Mouse (Mus musculus) midbrain, embryonic 12.5 days (tissue): ENCODE measurements around the gene Prkaca. TPM values are rescaled to one million over a fixed set of nuclear protein-coding genes. Genes with fewer than 3 reads are reported as not detected.
A peak's percentile ranks its signal among the peaks of the same experiment; 100 is the strongest.

ENCODE experiments used
- ATAC-seq: fragments of 200-750 bp; cut with Nextera tagmentation; 2 replicates; pipeline ENCODE4 v1.8.0; 2017; ENCODE audit warnings: low read depth, moderate TSS enrichment, moderate library complexity; ENCODE audit not compliant: low FRiP score
- H3K27ac ChIP-seq: fragments of 300-500 bp; sonication (generic); replicated peaks from 2 replicates; pipeline ENCODE4 v1.5.1; 2016; ENCODE audit warnings: mild to moderate bottlenecking
- H3K27me3 ChIP-seq: fragments of 300-500 bp; sonication (generic); 2 replicates; pipeline ENCODE4 v1.6.1; 2016; ENCODE audit warnings: mild to moderate bottlenecking
- H3K36me3 ChIP-seq: fragments of 300-500 bp; sonication (generic); 2 replicates; pipeline ENCODE4 v1.6.1; 2016
- H3K4me1 ChIP-seq: fragments of 300-500 bp; sonication (generic); 2 replicates; pipeline ENCODE4 v1.6.1; 2016
- H3K4me2 ChIP-seq: fragments of 300-500 bp; sonication (generic); replicated peaks from 2 replicates; pipeline ENCODE4 v1.6.1; 2016; ENCODE audit warnings: mild to moderate bottlenecking, moderate library complexity
- H3K4me3 ChIP-seq: fragments of 300-500 bp; sonication (generic); 2 replicates; pipeline ENCODE4 v1.5.1; 2016; ENCODE audit warnings: mild to moderate bottlenecking
- H3K9ac ChIP-seq: fragments of 300-500 bp; sonication (generic); replicated peaks from 2 replicates; pipeline ENCODE4 v1.6.1; 2016; ENCODE audit warnings: mild to moderate bottlenecking, moderate library complexity
- H3K9me3 ChIP-seq: fragments of 300-500 bp; sonication (generic); 2 replicates; pipeline ENCODE4 v1.6.1; 2016; ENCODE audit warnings: mild to moderate bottlenecking
- WGBS: fragments of 180-500 bp; shearing (Covaris S2); methylation state at CpG from one replicate; pipeline ENCODE4 v1.1.7; 2016; 5-methylcytosine and 5-hydroxymethylcytosine counted together
- polyA plus RNA-seq: library from polyadenylated mRNA; unstranded; fragments of >200 nt; fragmentation: Nextera tagmentation; extraction: Ambion mirVana; gene quantifications from 2 replicates; pipeline ENCODE4 v1.2.1, GENCODE M21; 2016

Gene Prkaca
- 193 and 207 TPM in 2 replicates for polyA plus RNA-seq

DNA sequence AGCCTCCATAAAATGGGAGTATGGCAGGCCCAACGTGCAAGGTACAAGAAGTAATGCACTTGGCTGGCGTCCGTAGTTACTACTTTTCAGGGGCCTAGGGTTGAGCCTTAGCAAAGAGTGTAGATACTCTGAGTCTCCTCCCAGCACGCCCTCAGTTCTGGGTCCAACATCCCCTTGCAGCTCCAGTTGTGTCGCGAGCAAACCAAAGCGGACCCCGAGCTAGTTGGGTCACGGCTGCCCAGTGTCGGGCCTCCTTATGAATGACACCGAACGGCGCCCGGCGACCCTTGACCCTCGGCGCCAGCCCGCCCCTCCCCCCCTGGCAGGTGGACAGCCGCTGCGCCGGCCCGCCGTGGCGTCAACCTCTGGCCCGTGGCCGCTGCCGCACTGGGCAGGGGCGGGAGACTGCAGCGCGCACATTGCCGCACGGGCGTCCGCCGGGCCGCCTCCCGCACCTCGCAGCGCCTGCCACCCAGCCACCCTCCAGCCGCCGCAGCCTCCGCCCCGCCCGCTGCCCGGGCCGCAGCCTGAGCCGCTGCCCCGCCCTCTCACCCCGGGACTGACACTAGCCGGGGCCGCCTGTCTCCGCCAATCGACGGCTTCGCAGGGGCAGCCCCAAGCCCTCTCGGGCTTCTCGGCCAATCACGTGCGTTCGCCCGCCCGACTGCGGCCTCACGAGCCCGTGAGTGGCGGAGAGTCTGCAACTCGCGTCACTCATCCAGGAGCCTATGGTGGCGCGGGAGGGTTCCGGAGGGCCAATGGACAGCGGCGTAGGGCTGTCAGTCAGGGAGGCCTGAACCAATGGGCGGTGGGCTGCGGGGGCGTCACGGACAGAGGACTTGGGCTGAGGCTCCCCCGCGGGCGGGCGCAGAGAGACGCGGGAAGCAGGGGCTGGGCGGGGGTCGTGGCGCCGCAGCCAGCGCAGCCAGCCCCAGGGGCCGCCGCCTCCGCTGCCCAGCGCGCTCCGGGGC is at the start of gene Prkaca:
Gene Prkaca, plus strand, starts transcription at position 844 of the 971 bp plus-strand sequence.
- peak; percentile 100 for ATAC-seq

DNA sequence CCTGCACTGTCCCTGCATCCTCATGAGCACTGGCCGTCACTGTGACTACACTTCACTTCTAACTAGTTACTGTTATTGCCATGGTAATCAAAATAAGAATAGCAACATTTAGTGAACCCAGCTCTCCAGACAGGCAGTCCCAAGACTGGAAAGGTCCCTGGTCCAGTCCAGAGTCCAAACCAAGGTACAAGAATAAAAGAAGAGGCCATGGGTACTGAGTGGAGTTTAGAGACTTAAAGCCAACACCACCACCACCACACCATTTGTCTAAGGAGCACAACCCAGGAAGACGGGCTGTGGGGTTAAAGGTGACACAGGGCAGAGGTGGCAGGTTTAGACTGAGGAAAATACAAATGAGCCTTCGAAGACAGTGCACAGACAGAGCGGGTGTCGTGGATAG is 48.2 kb upstream of the Prkaca start:
- 93% methylated on average over 5 of the region's 5 CpGs for WGBS
- Histone ChIP-seq H3K27ac (no peak overlapping the region), H3K27me3 (no peaks in the 10 kb centered on the region), H3K4me3 (no peak overlapping the region), H3K36me3 (peaks cover 80% of the 10 kb centered on the region), H3K4me2 (no peak overlapping the region), H3K4me1 (no peaks in the 10 kb centered on the region), H3K9ac (no peak overlapping the region), H3K9me3 (no peaks in the 10 kb centered on the region)
- ATAC-seq, result no peak

More for the DNA sequence above, at the start of gene Prkaca:
- Histone ChIP-seq H3K27me3 (no peaks in the 10 kb centered on the region), H3K27ac (peak within 1 kb of the TSS; percentile 90), H3K4me1 (peaks cover 29% of the 10 kb centered on the region), H3K4me3 (peak within 1 kb of the TSS; percentile 95), H3K9me3 (no peaks in the 10 kb centered on the region), H3K36me3 (peaks cover 22% of the 10 kb centered on the region), H3K9ac (peak within 1 kb of the TSS; percentile 87), H3K4me2 (peak within 1 kb of the TSS; percentile 98)
- WGBS, result under 1% methylated on average over 63 of the region's 94 CpGs

DNA sequence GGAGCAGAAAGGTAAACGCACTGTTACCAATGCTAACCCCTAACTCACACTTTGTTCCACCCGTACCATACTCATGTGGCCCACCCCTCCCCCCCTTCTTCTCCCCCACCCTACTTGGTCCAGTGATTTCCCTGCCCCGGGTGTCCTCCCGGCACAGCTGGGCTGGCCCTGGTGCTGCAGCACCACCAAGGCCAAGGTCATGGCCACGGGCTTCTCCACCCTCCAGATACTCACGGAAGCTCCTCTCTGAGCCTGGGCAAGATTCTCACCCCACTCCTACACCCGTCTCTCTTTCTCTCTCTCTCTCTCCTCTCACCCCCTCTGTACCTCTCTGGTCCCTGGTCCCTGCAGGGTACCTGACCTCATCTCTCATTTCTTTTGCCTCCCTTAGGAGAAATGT is 46.5 kb upstream of the Prkaca start:
- Histone ChIP-seq H3K4me2 (no peak overlapping the region), H3K4me3 (no peak overlapping the region), H3K27ac (no peak overlapping the region), H3K4me1 (no peaks in the 10 kb centered on the region), H3K9me3 (no peaks in the 10 kb centered on the region), H3K36me3 (peaks cover 84% of the 10 kb centered on the region), H3K27me3 (no peaks in the 10 kb centered on the region), H3K9ac (no peak overlapping the region)
- 76% methylated on average over 7 of the region's 7 CpGs for WGBS
- ATAC-seq, result no peak

DNA sequence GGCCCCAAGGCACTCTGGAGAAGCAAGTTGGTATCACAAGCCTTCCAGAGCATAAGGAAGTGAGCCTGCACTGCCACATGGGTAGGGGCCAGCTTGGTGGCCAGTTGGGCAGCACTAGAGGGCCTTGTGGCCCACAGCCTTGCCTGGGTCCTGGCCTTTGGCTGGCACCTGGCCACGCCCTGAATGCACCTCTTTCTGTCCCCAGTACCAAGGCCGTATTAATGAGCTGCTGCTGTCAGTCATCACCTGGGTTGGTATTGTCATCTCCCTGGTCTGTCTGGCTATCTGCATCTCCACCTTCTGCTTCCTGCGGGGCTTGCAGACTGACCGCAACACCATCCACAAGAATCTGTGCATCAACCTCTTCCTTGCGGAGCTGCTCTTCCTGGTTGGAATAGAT is 38.6 kb upstream of the Prkaca start:
- no peak overlapping the region for H3K4me3 ChIP-seq
- no peak overlapping the region for H3K4me2 ChIP-seq
- no peak for ATAC-seq
- H3K9ac ChIP-seq, result no peak overlapping the region
- H3K4me1 ChIP-seq, result no peaks in the 10 kb centered on the region
- H3K27ac ChIP-seq, result no peak overlapping the region
- no peaks in the 10 kb centered on the region for H3K27me3 ChIP-seq
- no peaks in the 10 kb centered on the region for H3K9me3 ChIP-seq
- H3K36me3 ChIP-seq, result peaks cover 100% of the 10 kb centered on the region
- WGBS, result 95% methylated on average over 5 of the region's 5 CpGs

DNA sequence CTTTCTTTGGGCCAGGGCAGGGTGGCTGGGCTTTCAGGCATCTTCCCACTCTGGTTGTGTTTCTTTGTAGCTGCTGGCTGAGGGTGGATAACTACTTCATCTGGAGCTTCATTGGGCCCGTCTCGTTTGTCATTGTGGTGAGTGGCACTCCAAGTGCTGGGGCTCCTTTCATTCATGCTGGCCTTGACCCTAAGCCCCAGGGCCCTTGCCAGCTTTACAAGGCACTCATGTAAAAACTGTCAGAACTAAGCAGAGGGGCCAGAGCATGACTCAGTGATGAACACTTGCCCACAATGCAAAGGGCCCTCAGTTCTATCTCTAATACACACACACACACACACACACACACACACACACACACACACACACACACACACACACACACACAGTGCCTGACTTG is 37.8 kb upstream of the Prkaca start:
- no peak overlapping the region for H3K9ac ChIP-seq
- no peak overlapping the region for H3K4me2 ChIP-seq
- H3K4me1 ChIP-seq, result no peaks in the 10 kb centered on the region
- no peak for ATAC-seq
- WGBS, result 78% methylated on average over 2 of the region's 2 CpGs
- H3K27me3 ChIP-seq, result no peaks in the 10 kb centered on the region
- no peak overlapping the region for H3K27ac ChIP-seq
- no peaks in the 10 kb centered on the region for H3K9me3 ChIP-seq
- peaks cover 96% of the 10 kb centered on the region for H3K36me3 ChIP-seq
- H3K4me3 ChIP-seq, result no peak overlapping the region

DNA sequence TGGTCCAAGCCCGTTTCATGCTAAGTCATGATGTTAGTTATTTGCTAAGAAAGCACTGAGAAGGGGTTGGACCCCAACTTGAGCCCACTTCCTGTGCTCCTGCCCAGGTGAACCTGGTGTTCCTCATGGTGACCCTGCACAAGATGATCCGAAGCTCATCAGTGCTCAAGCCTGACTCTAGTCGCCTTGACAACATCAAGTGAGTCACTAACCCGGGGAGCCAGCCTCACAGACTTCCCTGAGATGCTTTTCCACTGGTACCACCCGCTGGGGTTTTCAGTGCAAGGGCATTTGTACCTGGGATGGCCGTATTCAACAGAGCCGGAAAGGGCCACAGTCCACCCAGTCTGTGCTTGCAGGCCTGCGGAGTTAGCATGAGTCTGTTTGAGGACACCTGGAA is 37.4 kb upstream of the Prkaca start:
- Histone ChIP-seq H3K4me3 (no peak overlapping the region), H3K27me3 (no peaks in the 10 kb centered on the region), H3K27ac (no peak overlapping the region), H3K4me1 (no peaks in the 10 kb centered on the region), H3K9ac (no peak overlapping the region), H3K36me3 (peaks cover 94% of the 10 kb centered on the region), H3K9me3 (no peaks in the 10 kb centered on the region), H3K4me2 (no peak overlapping the region)
- WGBS, result 95% methylated on average over 8 of the region's 8 CpGs
- ATAC-seq, result no peak

DNA sequence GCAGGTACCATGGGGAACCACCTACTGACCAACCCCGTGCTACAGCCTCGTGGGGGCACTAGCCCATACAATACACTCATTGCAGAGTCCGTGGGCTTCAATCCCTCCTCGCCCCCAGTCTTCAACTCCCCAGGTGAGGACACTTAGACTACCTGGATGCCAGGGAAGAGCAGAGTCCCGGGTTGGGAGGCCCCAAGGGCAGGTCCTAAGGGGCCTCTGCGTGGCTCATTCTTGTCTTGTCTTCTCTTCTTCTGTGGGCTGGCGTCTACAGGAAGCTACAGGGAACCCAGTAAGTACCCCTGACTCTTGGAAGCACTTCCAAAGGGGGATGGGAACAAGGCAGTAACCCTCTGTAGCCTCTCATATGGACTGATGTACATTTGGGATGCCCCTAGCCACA is 35.1 kb upstream of the Prkaca start:
- ATAC-seq, result no peak

DNA sequence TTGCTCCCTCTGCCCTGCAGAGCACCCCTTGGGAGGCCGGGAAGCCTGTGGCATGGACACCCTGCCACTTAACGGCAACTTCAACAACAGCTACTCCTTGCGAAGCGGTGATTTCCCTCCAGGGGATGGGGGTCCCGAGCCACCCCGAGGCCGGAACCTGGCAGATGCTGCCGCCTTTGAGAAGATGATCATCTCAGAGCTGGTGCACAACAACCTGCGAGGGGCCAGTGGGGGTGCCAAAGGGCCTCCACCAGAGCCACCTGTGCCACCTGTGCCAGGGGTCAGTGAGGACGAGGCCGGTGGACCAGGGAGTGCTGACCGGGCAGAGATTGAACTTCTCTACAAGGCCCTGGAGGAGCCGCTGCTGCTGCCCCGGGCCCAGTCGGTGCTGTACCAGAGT is 34.5 kb upstream of the Prkaca start:
- H3K36me3 ChIP-seq, result peaks cover 65% of the 10 kb centered on the region
- ATAC-seq, result no peak
- no peak overlapping the region for H3K4me3 ChIP-seq
- no peaks in the 10 kb centered on the region for H3K27me3 ChIP-seq
- no peak overlapping the region for H3K4me2 ChIP-seq
- no peaks in the 10 kb centered on the region for H3K4me1 ChIP-seq
- H3K27ac ChIP-seq, result no peak overlapping the region
- H3K9ac ChIP-seq, result no peak overlapping the region
- WGBS, result 93% methylated on average over 15 of the region's 15 CpGs
- H3K9me3 ChIP-seq, result no peaks in the 10 kb centered on the region

More for the DNA sequence above, 35.1 kb upstream of the Prkaca start:
- Histone ChIP-seq H3K9ac (no peak overlapping the region), H3K4me2 (no peak overlapping the region), H3K27me3 (no peaks in the 10 kb centered on the region), H3K9me3 (no peaks in the 10 kb centered on the region), H3K27ac (no peak overlapping the region), H3K4me1 (no peaks in the 10 kb centered on the region), H3K4me3 (no peak overlapping the region), H3K36me3 (peaks cover 72% of the 10 kb centered on the region)
- WGBS, result 90% methylated on average over 7 of the region's 7 CpGs

DNA sequence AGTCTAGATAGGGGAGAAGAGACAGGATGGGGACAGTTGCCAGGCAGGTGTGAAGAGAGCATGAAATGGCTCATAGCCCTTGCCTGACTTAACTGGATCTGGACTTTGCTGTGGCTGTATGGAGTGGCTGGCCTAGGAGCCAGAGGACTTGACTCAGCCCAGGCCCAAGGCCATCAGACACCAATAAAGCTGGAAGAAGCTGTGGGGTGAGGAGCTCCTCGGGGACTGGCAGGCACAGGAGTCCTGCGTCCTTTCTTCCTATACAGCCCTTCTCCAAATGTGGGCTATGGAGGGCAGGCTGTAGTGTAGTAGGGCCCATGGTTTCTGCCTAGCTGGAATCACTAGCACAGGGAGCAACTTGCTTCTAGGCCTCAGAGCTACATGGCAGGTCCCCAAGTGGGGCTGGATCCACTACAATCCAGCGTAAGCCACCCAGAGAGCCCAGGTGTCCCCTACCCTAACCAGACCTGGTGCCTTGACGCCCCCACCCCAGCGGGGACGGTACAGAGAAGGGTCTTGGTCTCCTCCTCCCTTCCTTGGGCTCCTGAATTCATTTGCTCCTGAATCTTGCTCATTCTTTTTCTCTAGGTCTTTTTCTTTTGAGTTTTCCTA is 31.6 kb upstream of the Prkaca start:
- Histone ChIP-seq H3K4me1 (no peaks in the 10 kb centered on the region), H3K4me3 (no peak overlapping the region), H3K9me3 (no peaks in the 10 kb centered on the region), H3K27me3 (no peaks in the 10 kb centered on the region), H3K9ac (no peak overlapping the region), H3K27ac (no peak overlapping the region), H3K4me2 (no peak overlapping the region), H3K36me3 (peaks cover 36% of the 10 kb centered on the region)
- 78% methylated on average over 6 of the region's 6 CpGs for WGBS
- no peak for ATAC-seq

DNA sequence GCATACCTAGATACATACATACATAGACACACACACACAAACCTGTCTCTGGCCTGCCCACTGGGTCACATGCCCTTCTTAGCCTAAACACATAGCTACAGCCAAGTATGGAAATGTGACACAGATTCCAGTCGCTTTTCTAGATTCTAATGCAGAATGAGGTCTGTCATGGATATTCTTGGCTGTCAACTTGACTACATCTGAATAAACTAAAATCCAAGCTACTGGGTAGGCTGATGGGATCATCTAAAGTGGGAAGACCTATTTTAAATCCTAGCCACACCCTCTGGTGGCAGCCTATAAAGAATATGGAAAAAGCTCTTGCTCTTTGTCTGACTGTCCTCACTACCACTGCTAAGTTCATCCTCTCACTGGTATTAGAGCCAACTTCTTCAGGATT is 30.3 kb upstream of the Prkaca start:
- H3K27me3 ChIP-seq, result no peaks in the 10 kb centered on the region
- peaks cover 24% of the 10 kb centered on the region for H3K36me3 ChIP-seq
- 76% methylated on average over 1 of the region's 1 CpGs for WGBS
- no peak overlapping the region for H3K4me2 ChIP-seq
- H3K27ac ChIP-seq, result no peak overlapping the region
- no peak overlapping the region for H3K9ac ChIP-seq
- no peaks in the 10 kb centered on the region for H3K9me3 ChIP-seq
- no peak overlapping the region for H3K4me3 ChIP-seq
- H3K4me1 ChIP-seq, result no peaks in the 10 kb centered on the region
- no peak for ATAC-seq

DNA sequence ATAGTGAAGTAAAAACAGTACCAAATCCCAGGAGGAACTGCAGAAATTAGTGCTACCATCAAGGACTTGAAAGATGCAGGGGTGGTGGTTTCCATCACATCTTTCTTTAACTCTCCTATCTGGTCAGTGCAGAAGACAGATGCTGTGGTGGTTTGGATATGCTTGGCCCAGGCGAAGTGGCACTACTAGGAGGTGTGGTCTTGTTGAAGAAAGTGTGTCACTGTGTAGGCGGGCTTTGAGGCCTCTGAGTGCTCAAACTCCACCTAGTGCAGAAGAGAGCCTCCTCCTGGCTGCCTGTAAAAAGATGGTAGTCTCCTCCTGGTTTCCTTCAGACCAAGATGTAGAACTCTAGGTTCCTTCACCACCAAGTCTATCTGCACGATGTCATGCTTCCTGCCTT is 27.3 kb upstream of the Prkaca start:
- H3K9ac ChIP-seq, result no peak overlapping the region
- 74% methylated on average over 3 of the region's 3 CpGs for WGBS
- no peaks in the 10 kb centered on the region for H3K36me3 ChIP-seq
- H3K4me3 ChIP-seq, result no peak overlapping the region
- no peak for ATAC-seq
- no peak overlapping the region for H3K4me2 ChIP-seq
- H3K4me1 ChIP-seq, result no peaks in the 10 kb centered on the region
- H3K9me3 ChIP-seq, result no peaks in the 10 kb centered on the region
- no peak overlapping the region for H3K27ac ChIP-seq
- H3K27me3 ChIP-seq, result no peaks in the 10 kb centered on the region

DNA sequence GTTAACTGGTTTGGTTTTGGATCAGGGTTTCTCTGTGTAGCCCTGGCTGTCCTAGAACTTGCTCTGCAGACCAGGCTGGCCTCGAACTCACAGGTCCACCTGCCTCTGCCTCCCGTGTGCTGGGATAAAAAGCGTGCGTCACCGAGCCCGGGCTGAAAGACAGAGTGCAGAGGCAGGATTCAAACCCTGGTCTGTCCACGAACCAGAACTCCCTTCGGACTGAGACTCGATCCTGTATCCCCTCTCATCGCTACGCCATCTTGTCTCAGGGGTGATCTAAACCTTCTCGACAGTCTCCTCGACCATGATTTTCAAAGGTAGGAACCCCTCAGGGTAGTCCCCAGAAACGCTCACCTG is 18.1 kb upstream of the Prkaca start:
- Histone ChIP-seq H3K4me2 (peak overlapping the region; percentile 82), H3K4me3 (peak overlapping the region; percentile 59), H3K9me3 (no peaks in the 10 kb centered on the region), H3K27me3 (no peaks in the 10 kb centered on the region), H3K9ac (no peak overlapping the region; the same call in 1 of the 2 replicates), H3K27ac (0 out of 2 replicates have a peak overlapping the region, but pooled peaks have one; percentile 11), H3K4me1 (peaks cover 17% of the 10 kb centered on the region), H3K36me3 (no peaks in the 10 kb centered on the region)
- no peak for ATAC-seq
- 2% methylated on average over 14 of the region's 14 CpGs for WGBS
